Mouse (Mus musculus) Patski (cell line): Measurements from ENCODE around the gene Adamts2. TPM values are rescaled to one million over a fixed set of nuclear protein-coding genes. Genes with fewer than 3 reads are reported as not detected.

Experiments used
- ATAC-seq: fragments of 100-300 bp; one replicate; pipeline ENCODE4 v1.8.0; 2021
- CTCF ChIA-PET: fragments of 350-600 bp; sonication (Branson Sonifier 250); formaldehyde crosslinking; loops from one replicate; lab custom pipeline; 2022; ENCODE audit warnings: inconsistent platforms; lab: Charles Lee
- POLR2A ChIA-PET: fragments of 350-600 bp; sonication (Branson Sonifier 250); formaldehyde crosslinking; loops from one replicate; lab custom pipeline; 2022; ENCODE audit warnings: antibody characterized with exemption, inconsistent platforms; lab: Charles Lee
- DNase-seq: peaks from one replicate; pipeline ENCODE4 v3.0.0-alpha.2; 2011; ENCODE audit warnings: low read depth, low spot score
- H3K27me3 ChIP-seq: fragments of 371-371 bp; one replicate; pipeline ENCODE4 v1.5.1; 2021
- CTCF ChIP-seq: fragments of 100-300 bp; IDR thresholded peaks from one replicate; pipeline ENCODE4 v1.5.1; 2021
- in situ Hi-C: fragments of 300-500 bp; cut with MboI; formaldehyde crosslinking; loops from 3 replicates; pipeline ENCODE4 v1.11.1; 2018; ENCODE audit warnings: low pct_unique_long_range_greater_than_20kb, mixed read lengths
- polyA plus RNA-seq: library from polyadenylated mRNA; unstranded; gene quantifications from one replicate; pipeline ENCODE4 v1.2.3, GENCODE M21; 2021

The Adamts2 gene
- polyA plus RNA-seq, 1 experiment from 2014 or later: 1.7 TPM

DNA sequence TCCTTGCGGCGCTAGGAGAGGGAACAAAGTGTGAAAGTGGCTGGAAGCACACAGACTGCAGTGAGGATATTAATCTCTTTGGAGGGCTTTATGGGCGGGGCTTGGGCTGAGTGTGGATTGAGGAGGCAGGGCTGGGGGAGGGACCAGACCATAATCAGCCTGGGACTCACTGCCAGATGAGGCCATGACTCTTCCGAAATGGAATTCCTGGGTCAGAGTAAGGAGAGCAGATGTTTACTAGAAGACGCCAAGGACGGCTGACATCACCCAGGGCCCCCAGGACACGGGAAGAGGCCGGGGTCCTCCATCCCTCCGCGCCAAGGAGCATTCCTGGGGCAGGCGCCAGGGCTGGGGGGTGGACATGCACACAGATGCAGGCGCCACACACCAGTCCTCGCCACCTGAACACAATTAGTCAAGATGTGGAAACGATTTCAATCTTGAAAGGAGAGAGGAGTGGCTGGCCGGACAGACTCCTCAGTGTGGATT is 20.4 kb downstream of the Adamts2 start:
- in situ Hi-C loops: no loop called here

DNA sequence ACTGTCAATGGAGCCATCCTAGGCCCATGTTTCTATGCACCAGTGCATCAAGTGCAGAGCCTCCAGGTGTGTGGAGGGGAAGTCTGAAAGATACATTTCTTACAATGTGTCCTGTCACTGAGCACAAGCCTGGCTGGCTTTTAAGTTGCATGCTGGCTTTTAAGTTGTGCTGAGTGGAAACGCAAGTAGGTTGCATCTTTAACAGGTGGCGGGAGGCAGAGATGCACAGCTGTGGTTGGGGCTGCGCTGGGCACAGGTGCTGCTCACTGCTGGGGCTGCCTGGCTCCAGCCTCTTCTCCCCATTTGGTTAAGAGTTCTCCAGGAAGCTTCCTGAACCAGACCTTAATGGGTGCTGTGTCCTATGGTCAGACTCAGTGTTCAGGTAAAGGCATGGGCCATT is 21.9 kb downstream of the Adamts2 start:
- DNase-seq (no peak), ATAC-seq (no peak)
- in situ Hi-C loops: no loop called here
- no peaks in the 10 kb centered on the region for H3K27me3 ChIP-seq
- POLR2A ChIA-PET: interaction anchor here (0.6 kb wide), 1 partner anchor 15 kb away, joined by 4 read pairs; no protein-coding TSS in a partner anchor
- TF ChIP-seq CTCF: no peak
- CTCF ChIA-PET: no interaction called here

More for the DNA sequence above, 20.4 kb downstream of the Adamts2 start:
- TF ChIP-seq CTCF: no peak
- DNase-seq: no peak
- H3K27me3 ChIP-seq: no peaks in the 10 kb centered on the region
- CTCF ChIA-PET: no interaction called here
- POLR2A ChIA-PET: interaction anchor here (0.7 kb wide), 1 partner anchor 983 kb away, joined by 3 read pairs; no protein-coding TSS in a partner anchor
- no peak for ATAC-seq

DNA sequence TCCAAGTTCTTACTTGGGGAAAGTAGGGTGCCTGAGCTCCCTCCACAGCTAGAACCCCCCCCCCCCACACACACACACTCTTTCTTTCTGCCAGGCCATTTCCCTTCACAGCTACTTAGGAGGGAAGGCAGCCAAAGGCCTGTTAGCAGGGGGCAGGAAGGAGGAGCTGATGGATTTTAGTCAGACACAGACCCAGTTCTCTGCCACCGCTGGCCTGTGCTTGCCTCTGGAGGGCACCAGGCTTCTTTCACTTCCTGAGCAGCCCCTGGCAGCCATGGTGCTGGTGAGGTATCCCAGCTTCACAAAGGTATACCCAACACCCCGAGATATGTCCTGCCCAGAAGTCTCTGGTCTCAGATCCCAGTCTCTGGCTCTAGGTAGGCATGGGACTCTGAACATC is 22.4 kb downstream of the Adamts2 start:
- in situ Hi-C loops: no loop called here
- no peak for TF ChIP-seq CTCF
- ATAC-seq: no peak
- ChIA-PET CTCF (no interaction called here), POLR2A (interaction anchor here (0.6 kb wide), 1 partner anchor 16 kb away, joined by 4 read pairs; no protein-coding TSS in a partner anchor)
- no peak for DNase-seq
- no peaks in the 10 kb centered on the region for H3K27me3 ChIP-seq

DNA sequence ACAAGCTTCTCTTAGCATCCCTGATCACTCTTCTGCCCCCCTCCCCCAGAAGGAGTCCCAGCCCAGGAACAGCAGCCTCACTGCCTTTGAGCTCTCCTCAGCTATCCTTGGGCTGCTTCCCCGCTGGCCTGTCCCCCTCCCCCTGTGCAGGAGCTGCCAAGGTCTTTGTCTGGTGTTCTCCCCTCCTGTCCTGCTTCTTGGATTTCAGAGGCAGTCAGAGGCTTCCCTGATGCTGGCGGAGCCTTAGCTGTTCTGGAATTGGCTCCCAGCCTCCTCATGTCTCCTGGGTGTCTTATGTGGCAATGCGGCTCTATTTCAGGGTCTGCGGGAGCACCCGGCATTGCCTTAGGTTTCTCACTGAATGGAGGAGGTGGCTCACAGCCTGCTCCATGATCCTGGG is 22.8 kb downstream of the Adamts2 start:
- in situ Hi-C loops: no loop called here
- ATAC-seq (no peak), DNase-seq (no peak)
- ChIA-PET CTCF (no interaction called here), POLR2A (interaction anchor here (0.6 kb wide), 1 partner anchor 16 kb away, joined by 4 read pairs; no protein-coding TSS in a partner anchor)
- H3K27me3 ChIP-seq: no peaks in the 10 kb centered on the region
- TF ChIP-seq CTCF: no peak

DNA sequence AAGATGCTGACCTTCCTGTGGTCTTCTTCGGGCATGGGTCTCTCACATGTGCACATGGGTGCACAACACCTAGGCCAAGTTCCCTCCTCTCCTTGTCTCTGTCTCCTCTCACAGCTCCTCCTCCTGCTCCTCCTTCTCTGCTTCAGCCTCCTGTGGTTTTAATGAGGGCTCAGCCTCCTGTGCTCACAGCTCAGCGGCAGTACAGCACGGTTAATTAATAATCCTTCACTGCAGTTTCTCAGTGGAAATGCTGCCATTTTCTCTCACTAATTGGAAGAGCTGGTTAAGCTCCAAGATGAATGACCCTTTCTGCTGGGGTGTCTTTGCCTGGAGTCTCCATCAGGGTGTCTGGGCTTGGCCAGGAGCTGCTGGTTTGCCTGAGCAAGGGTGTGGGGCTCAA is 27.0 kb downstream of the Adamts2 start:
- H3K27me3 ChIP-seq: no peaks in the 10 kb centered on the region
- in situ Hi-C loops: no loop called here
- ChIA-PET CTCF (no interaction called here), POLR2A (no interaction called here)
- ATAC-seq (no peak), DNase-seq (no peak)
- no peak for TF ChIP-seq CTCF

DNA sequence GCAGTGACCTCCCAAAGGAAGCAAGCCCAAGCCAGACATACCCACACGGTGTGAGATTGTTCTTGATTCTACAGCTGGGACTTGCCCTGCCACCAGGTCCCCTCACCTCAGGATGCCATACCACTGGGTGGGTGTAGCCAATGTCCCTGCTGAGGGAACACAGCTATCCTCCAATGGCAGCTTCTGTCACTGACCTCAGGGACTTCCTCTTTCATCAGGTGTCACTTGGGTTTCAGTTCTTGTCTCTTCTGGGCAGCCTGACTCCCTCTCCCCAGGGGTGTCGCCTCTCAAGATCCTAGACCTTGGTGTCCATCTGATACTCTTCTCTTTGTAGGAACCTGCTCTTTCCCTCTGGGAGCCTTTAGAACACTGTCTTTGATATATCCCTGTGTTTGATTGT is 28.6 kb downstream of the Adamts2 start:
- H3K27me3 ChIP-seq: no peaks in the 10 kb centered on the region
- CTCF ChIA-PET: no interaction called here
- ATAC-seq: no peak
- TF ChIP-seq CTCF: no peak
- in situ Hi-C loops: no loop called here
- no peak for DNase-seq
- POLR2A ChIA-PET: no interaction called here

DNA sequence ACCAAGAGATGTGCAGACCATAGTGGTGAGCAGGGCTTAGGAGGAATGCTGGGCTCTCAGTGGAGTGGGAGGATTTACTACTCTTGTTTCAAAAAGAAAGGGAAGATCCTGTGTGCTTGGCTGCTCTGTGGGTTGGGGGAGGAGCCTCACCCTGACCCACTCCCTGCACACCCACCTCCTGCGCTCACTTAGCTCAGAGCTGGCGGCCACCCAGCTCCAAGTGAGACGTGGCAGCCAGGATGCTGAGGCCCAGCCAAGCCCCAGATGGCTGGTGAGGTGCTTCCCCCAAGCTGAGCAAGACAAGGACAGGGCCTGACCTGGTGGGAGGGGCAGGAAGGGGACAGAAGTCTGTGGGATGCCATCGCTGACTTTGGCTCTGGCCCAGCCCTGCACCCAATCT is 30.4 kb downstream of the Adamts2 start:
- CTCF ChIA-PET: interaction anchor here (1.7 kb wide), 1 partner anchor 137 kb away, joined by 4 read pairs; no protein-coding TSS in a partner anchor
- H3K27me3 ChIP-seq: no peaks in the 10 kb centered on the region
- in situ Hi-C loops: no loop called here

DNA sequence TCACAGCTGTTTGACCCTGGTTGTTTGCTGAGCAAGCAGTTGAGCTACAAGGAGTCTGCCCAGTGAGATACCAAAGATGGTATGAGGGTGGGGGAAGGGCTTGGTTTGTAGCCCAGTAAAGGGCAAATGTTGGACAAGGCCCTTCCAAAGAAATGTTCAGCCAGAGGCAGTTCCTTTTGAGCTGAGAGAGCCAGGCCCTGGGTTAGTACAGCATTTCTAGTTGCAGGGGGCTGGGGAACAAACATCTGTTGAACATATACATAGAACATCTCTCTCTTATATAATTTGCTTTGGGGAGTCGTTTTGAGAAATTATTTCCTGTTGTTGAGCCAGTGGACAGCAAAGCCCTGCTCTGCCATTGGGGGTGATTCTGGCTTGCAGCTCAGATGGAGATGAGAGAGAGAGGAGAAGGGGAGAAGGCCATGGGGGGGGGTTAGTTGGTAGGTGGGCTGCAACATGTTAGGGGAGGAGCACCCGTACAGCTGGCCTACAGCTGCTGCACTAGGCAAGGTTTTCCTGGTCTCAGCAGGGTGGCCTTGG is 33.2 kb downstream of the Adamts2 start:
- ChIA-PET CTCF (no interaction called here), POLR2A (no interaction called here)
- no peak for TF ChIP-seq CTCF
- ATAC-seq (no peak), DNase-seq (no peak)
- H3K27me3 ChIP-seq: no peaks in the 10 kb centered on the region
- in situ Hi-C loops: no loop called here

More for the DNA sequence above, 30.4 kb downstream of the Adamts2 start:
- ATAC-seq (peak; percentile 17), DNase-seq (peak; percentile 2)
- POLR2A ChIA-PET: no interaction called here
- TF ChIP-seq CTCF: no peak

DNA sequence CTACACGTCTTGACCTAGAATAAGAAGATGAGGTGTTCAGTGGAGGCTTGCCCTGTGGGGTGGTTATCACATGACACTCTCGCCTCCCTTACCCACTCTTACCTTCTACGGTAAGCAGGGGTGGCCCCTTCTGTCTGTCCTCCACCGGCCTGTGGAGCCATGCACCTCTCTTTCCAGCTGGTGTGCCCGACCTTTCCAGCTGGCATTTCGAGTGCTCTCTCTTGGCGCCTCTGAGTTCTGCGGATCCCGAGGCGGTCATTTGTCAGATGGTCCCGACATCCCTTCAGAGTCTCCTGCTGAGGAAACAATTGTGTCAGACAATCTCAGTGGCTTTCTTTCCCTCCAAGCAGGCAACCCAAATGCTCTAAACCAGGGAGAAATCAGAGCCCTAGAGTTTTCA is 35.1 kb downstream of the Adamts2 start:
- ATAC-seq (no peak), DNase-seq (no peak)
- no peak for TF ChIP-seq CTCF
- no peaks in the 10 kb centered on the region for H3K27me3 ChIP-seq
- ChIA-PET POLR2A (no interaction called here), CTCF (no interaction called here)
- in situ Hi-C loops: no loop called here

DNA sequence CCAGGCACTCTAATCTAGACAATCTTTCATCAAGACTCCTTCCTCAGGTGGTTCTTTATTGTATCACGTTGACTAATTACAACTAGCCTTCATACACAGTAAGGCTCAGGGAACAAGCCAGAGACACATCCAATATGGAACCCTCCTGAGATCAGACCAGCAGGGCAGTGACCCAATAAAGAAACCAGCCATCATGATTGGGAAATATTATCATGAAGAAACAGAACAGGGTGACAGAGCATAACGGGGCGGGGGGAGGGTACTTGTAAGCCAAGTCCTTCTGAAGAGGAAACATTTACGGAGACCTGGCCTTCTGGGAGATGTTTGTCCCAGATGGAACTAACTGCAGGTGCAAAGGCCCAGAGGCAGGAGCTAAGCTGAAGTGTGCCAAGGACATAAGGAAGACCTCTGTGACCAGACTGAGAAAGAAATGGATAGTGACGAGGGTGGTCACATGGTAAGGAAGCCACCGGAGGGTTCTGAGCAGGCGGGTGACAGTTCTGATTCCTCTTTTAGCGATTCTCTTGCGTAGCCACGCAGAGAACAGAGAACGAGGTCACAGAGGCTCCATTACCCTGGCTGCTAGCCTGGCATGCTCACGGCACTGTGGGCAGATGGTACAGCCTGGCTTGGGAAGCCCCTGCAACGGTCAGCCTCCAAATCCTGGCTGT is 36.4 kb downstream of the Adamts2 start:
- ATAC-seq (no peak), DNase-seq (no peak)
- CTCF ChIA-PET: no interaction called here
- no peaks in the 10 kb centered on the region for H3K27me3 ChIP-seq
- in situ Hi-C loops: no loop called here
- TF ChIP-seq CTCF: no peak
- POLR2A ChIA-PET: interaction anchor here (0.7 kb wide), 1 partner anchor 421 kb away, joined by 3 read pairs; the partner anchor contains the start of gene Zfp354a

DNA sequence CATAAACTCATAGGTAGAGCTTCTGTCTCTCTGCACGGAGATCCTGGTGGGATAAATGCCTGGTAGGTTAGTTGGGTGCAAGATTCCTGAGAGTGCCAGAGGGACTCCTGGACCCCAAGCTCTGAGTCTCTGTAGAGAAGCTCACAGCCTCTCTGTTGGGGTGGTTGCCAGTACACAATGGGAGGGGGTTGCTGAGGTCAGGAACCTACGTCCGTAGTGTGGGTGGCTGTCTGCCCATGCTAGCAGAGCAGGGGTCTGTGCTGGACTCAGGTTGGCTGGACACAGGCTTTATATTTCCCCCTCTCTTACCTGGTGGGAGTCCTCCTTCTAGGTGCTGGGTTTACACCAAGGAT is 37.0 kb downstream of the Adamts2 start:
- TF ChIP-seq CTCF: no peak
- ChIA-PET POLR2A (interaction anchor here (0.7 kb wide), 1 partner anchor 420 kb away, joined by 3 read pairs; the partner anchor contains the start of gene Zfp354a), CTCF (no interaction called here)
- in situ Hi-C loops: no loop called here
- ATAC-seq (no peak), DNase-seq (no peak)
- H3K27me3 ChIP-seq: no peaks in the 10 kb centered on the region
